Mouse (Mus musculus) T-helper 17 cell (primary cell): ENCODE data around the gene Itgb5.

ENCODE experiments used
- in situ Hi-C, 2 experiments: fragments of 300-600 bp; cut with MboI, MseI; formaldehyde crosslinking; loops; 1 replicate in 1 of 2; 2 replicates in 1 of 2; pipeline ENCODE4 v1.15.1; 2025; ENCODE audit warnings: high pct_unique_total_duplicates in 2 of 2

Itgb5 gene

GRCm38 (mm10) chr16:33967283-33967640, 137.8 kb downstream of the Itgb5 start:
- in situ Hi-C loops, result loop anchor here in 1 of 2 experiments (25.0 kb wide), 1 partner anchor 1530 kb away; the partner anchor contains the start of gene Pcyt1a

GRCm38 (mm10) chr16:33979855-33980254, 150.4 kb downstream of the Itgb5 start:
- in situ Hi-C loops, result no loop called here

- in situ Hi-C loops, result no loop called here
These were observed 154.2 kb downstream of the Itgb5 start for GRCm38 (mm10) chr16:33983712-33984111.

GRCm38 (mm10) chr16:33985372-33985771, 155.9 kb downstream of the Itgb5 start:
- in situ Hi-C loops, result loop anchor here in 1 of 2 experiments (5.0 kb wide), 1 partner anchor 168 kb away; no protein-coding TSS in a partner anchor

GRCm38 (mm10) chr16:33986993-33987392, 157.5 kb downstream of the Itgb5 start:
- in situ Hi-C loops, result loop anchor here in 1 of 2 experiments (5.0 kb wide), 1 partner anchor 170 kb away; no protein-coding TSS in a partner anchor

GRCm38 (mm10) chr16:33988358-33989012, 159.0 kb downstream of the Itgb5 start:
- in situ Hi-C loops, result loop anchor here in 1 of 2 experiments (5.0 kb wide), 1 partner anchor 171 kb away; no protein-coding TSS in a partner anchor

GRCm38 (mm10) chr16:33989106-33989505, 159.6 kb downstream of the Itgb5 start:
- in situ Hi-C loops, result loop anchor here in 1 of 2 experiments (5.0 kb wide), 1 partner anchor 172 kb away; no protein-coding TSS in a partner anchor

- in situ Hi-C loops, result loop anchor here in 1 of 2 experiments (5.0 kb wide), 1 partner anchor 163 kb away; the partner anchor contains the start of gene Itgb5
These were observed 161.2 kb downstream of the Itgb5 start for GRCm38 (mm10) chr16:33990712-33991111.

GRCm38 (mm10) chr16:33994321-33994720, 164.9 kb downstream of the Itgb5 start:
- in situ Hi-C loops, result loop anchor here in 1 of 2 experiments (5.0 kb wide), 1 partner anchor 167 kb away; the partner anchor contains the start of gene Itgb5

GRCm38 (mm10) chr16:33995496-33995895, 166.0 kb downstream of the Itgb5 start:
- in situ Hi-C loops, result loop anchor here (5.0 kb wide), 1 partner anchor 122 kb away; no protein-coding TSS in a partner anchor

- in situ Hi-C loops, result loop anchor here (5.0 kb wide), 1 partner anchor 121 kb away; no protein-coding TSS in a partner anchor
These were observed 166.6 kb downstream of the Itgb5 start for GRCm38 (mm10) chr16:33996030-33996429.

- in situ Hi-C loops, result loop anchor here (5.0 kb wide), 1 partner anchor 119 kb away; no protein-coding TSS in a partner anchor
These were observed 168.5 kb downstream of the Itgb5 start for GRCm38 (mm10) chr16:33998011-33998410.
